Mouse (Mus musculus) cortical plate, adult 2 months (tissue): Measurements from ENCODE around the gene Neurl3.

ENCODE experiments used
- CTCF ChIP-seq: fragments of 200-500 bp; IDR thresholded peaks from 2 replicates; pipeline ENCODE4 v1.5.1; 2011; ENCODE audit warnings: mild to moderate bottlenecking, control low read depth, low read length; ENCODE audit not compliant: insufficient read depth; ENCODE audit errors: extremely low read depth
- POLR2A ChIP-seq: fragments of 200-500 bp; IDR thresholded peaks from 2 replicates; pipeline ENCODE4 v1.6.1; 2011; ENCODE audit warnings: mild to moderate bottlenecking, low read length, control low read depth; ENCODE audit not compliant: insufficient read depth; ENCODE audit errors: extremely low read depth

DNA sequence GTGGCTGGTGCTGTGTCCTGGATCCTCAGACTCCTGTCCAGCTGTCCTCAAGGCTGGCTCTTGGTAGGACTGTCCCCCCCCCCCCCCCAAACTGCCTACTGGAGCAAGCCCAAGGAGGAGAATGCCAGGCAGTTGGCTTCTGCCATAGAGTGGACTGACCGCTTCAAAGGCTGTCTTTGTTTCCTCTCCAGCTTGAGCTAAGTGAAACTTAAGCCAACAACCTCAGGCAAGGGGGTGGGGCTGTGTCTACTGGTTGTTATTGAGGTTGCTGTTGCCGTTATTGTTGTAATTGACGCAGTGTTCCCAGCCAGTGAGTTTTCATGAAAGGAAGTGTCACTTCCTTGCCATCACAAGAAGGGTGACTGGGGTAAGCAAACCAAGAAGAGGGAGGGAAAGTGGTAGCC lies 35.0 kb upstream of the Neurl3 start:
- TF ChIP-seq POLR2A (no peak), CTCF (no peak)
